Mouse (Mus musculus) cerebellum, adult (tissue): Measurements from ENCODE around the gene Tmem150c.

Source experiments
- ATAC-seq: cut with Nextera tagmentation; 2 replicates; pipeline ENCODE4 v1.9.2; 2017; ENCODE audit warnings: mild to moderate bottlenecking, moderate library complexity, mixed read lengths; ENCODE audit not compliant: insufficient number of reproducible peaks, low FRiP score, low TSS enrichment

Gene Tmem150c

GRCm38 (mm10) chr5:100175582-100175981, 16.0 kb upstream of the Tmem150c start:
- ATAC-seq, result no peak

- no peak for ATAC-seq
Measured at GRCm38 (mm10) chr5:100172104-100172503, 12.5 kb upstream of the Tmem150c start.

GRCm38 (mm10) chr5:100166591-100167491, 7.2 kb upstream of the Tmem150c start:
- 0 out of 2 replicates have a peak, but pooled peaks have one; percentile 45 for ATAC-seq

- no peak for ATAC-seq
Measured at GRCm38 (mm10) chr5:100163368-100163767, 3.8 kb upstream of the Tmem150c start.

- no peak for ATAC-seq
Measured at GRCm38 (mm10) chr5:100162857-100163256, 3.2 kb upstream of the Tmem150c start.

- no peak for ATAC-seq
Measured at GRCm38 (mm10) chr5:100162053-100162452, 2.4 kb upstream of the Tmem150c start.

- ATAC-seq, result peak; percentile 70
Measured at GRCm38 (mm10) chr5:100158791-100159637, 594 bp downstream of the Tmem150c start.

GRCm38 (mm10) chr5:100158301-100158700, 1.3 kb downstream of the Tmem150c start:
- ATAC-seq, result peak; percentile 46; the same call in 1 of the 2 replicates

- ATAC-seq, result no peak
Measured at GRCm38 (mm10) chr5:100155646-100156045, 4.0 kb downstream of the Tmem150c start.

- ATAC-seq, result no peak
Measured at GRCm38 (mm10) chr5:100149967-100150366, 9.6 kb downstream of the Tmem150c start.

GRCm38 (mm10) chr5:100144836-100145235, 14.8 kb downstream of the Tmem150c start:
- no peak for ATAC-seq

- ATAC-seq, result no peak
Measured at GRCm38 (mm10) chr5:100127283-100127682, 32.3 kb downstream of the Tmem150c start.

- no peak for ATAC-seq
Measured at GRCm38 (mm10) chr5:100125409-100126123, 34.0 kb downstream of the Tmem150c start.

- no peak for ATAC-seq
Measured at GRCm38 (mm10) chr5:100124530-100124929, 35.1 kb downstream of the Tmem150c start.

GRCm38 (mm10) chr5:100123283-100123682, 36.3 kb downstream of the Tmem150c start:
- ATAC-seq, result no peak

- ATAC-seq, result no peak
Measured at GRCm38 (mm10) chr5:100121170-100121569, 38.4 kb downstream of the Tmem150c start.

GRCm38 (mm10) chr5:100120711-100121141, 38.9 kb downstream of the Tmem150c start:
- ATAC-seq, result no peak

GRCm38 (mm10) chr5:100119331-100119730, 40.3 kb downstream of the Tmem150c start:
- ATAC-seq, result no peak

GRCm38 (mm10) chr5:100113403-100113802, 46.2 kb downstream of the Tmem150c start:
- no peak for ATAC-seq

GRCm38 (mm10) chr5:100110581-100110980, 49.0 kb downstream of the Tmem150c start:
- no peak for ATAC-seq
